Mouse (Mus musculus): Measurements from ENCODE around the gene Gm10073. TPM values are rescaled to one million over a fixed set of nuclear protein-coding genes. Genes with fewer than 3 reads are reported as not detected.
"Not testable (repeated sequence)": the region's sequence is repeated elsewhere in the genome, so short reads cannot be mapped to it uniquely, and the experiment has no call there.

Gm10073 gene
- total RNA-seq (2014; fragmentation: Nextera tagmentation) (32.9 and 41.2 TPM in 2 replicates), total RNA-seq (2017) (12.5 and 19.6 TPM in 2 replicates)

GRCm38 (mm10) chr8:106573168-106573567 is at the start of gene Gm10073:
TSS of gene Gm10073 (minus strand) at chr8:106573461.
- ATAC-seq (replicated peaks; ENCODE audit: low FRiP score, low TSS enrichment, poor library complexity, severe bottlenecking) = peak; percentile 73

- ATAC-seq (replicated peaks; ENCODE audit: low FRiP score, low TSS enrichment, poor library complexity, severe bottlenecking) = 0 out of 2 replicates have a peak, but pooled peaks have one; percentile 37
Observed at GRCm38 (mm10) chr8:106623016-106623415, 49.8 kb upstream of the Gm10073 start.

GRCm38 (mm10) chr8:106620488-106620887 is 47.2 kb upstream of the Gm10073 start:
- no peak for ATAC-seq (replicated peaks; ENCODE audit: low FRiP score, low TSS enrichment, poor library complexity, severe bottlenecking)

- 0 out of 2 replicates have a peak, but pooled peaks have one; percentile 26 for ATAC-seq (replicated peaks; ENCODE audit: low FRiP score, low TSS enrichment, poor library complexity, severe bottlenecking)
Observed at GRCm38 (mm10) chr8:106619549-106620245, 46.4 kb upstream of the Gm10073 start.

- no peak for ATAC-seq (replicated peaks; ENCODE audit: low FRiP score, low TSS enrichment, poor library complexity, severe bottlenecking)
Observed at GRCm38 (mm10) chr8:106618324-106618723, 45.1 kb upstream of the Gm10073 start.

- no peak for ATAC-seq (replicated peaks; ENCODE audit: low FRiP score, low TSS enrichment, poor library complexity, severe bottlenecking)
Observed at GRCm38 (mm10) chr8:106617865-106618264, 44.6 kb upstream of the Gm10073 start.

GRCm38 (mm10) chr8:106617196-106617595 is 43.9 kb upstream of the Gm10073 start:
- ATAC-seq (replicated peaks; ENCODE audit: low FRiP score, low TSS enrichment, poor library complexity, severe bottlenecking) = no peak

- no peak for ATAC-seq (replicated peaks; ENCODE audit: low FRiP score, low TSS enrichment, poor library complexity, severe bottlenecking)
Observed at GRCm38 (mm10) chr8:106616679-106617078, 43.4 kb upstream of the Gm10073 start.

GRCm38 (mm10) chr8:106615661-106616299 is 42.5 kb upstream of the Gm10073 start:
- ATAC-seq (replicated peaks; ENCODE audit: low FRiP score, low TSS enrichment, poor library complexity, severe bottlenecking) = no peak

- no peak for ATAC-seq (replicated peaks; ENCODE audit: low FRiP score, low TSS enrichment, poor library complexity, severe bottlenecking)
Observed at GRCm38 (mm10) chr8:106614704-106615103, 41.4 kb upstream of the Gm10073 start.

- no peak for ATAC-seq (replicated peaks; ENCODE audit: low FRiP score, low TSS enrichment, poor library complexity, severe bottlenecking)
Observed at GRCm38 (mm10) chr8:106612047-106612446, 38.8 kb upstream of the Gm10073 start.

- no peak for ATAC-seq (replicated peaks; ENCODE audit: low FRiP score, low TSS enrichment, poor library complexity, severe bottlenecking)
Observed at GRCm38 (mm10) chr8:106610958-106611640, 37.8 kb upstream of the Gm10073 start.

GRCm38 (mm10) chr8:106609076-106609903 is 36.0 kb upstream of the Gm10073 start:
- ATAC-seq (replicated peaks; ENCODE audit: low FRiP score, low TSS enrichment, poor library complexity, severe bottlenecking) = no peak

GRCm38 (mm10) chr8:106608425-106608824 is 35.2 kb upstream of the Gm10073 start:
- no peak for ATAC-seq (replicated peaks; ENCODE audit: low FRiP score, low TSS enrichment, poor library complexity, severe bottlenecking)

GRCm38 (mm10) chr8:106607783-106608182 is 34.5 kb upstream of the Gm10073 start:
- not testable (repeated sequence) for ATAC-seq (replicated peaks; ENCODE audit: low FRiP score, low TSS enrichment, poor library complexity, severe bottlenecking)

- no peak for ATAC-seq (replicated peaks; ENCODE audit: low FRiP score, low TSS enrichment, poor library complexity, severe bottlenecking)
Observed at GRCm38 (mm10) chr8:106606601-106607145, 33.4 kb upstream of the Gm10073 start.

GRCm38 (mm10) chr8:106606121-106606520 is 32.9 kb upstream of the Gm10073 start:
- no peak for ATAC-seq (replicated peaks; ENCODE audit: low FRiP score, low TSS enrichment, poor library complexity, severe bottlenecking)

- ATAC-seq (replicated peaks; ENCODE audit: low FRiP score, low TSS enrichment, poor library complexity, severe bottlenecking) = no peak
Observed at GRCm38 (mm10) chr8:106605657-106606056, 32.4 kb upstream of the Gm10073 start.

GRCm38 (mm10) chr8:106603933-106604332 is 30.7 kb upstream of the Gm10073 start:
- ATAC-seq (replicated peaks; ENCODE audit: low FRiP score, low TSS enrichment, poor library complexity, severe bottlenecking) = no peak

Measured in megakaryocyte-erythroid progenitor cell, adult 5-6 weeks (primary cell).